Mouse (Mus musculus) forebrain, embryonic 15.5 days (tissue): ENCODE measurements around the gene Rbl2. TPM values are rescaled to one million over a fixed set of nuclear protein-coding genes. Genes with fewer than 3 reads are reported as not detected.

Experiments used
- ATAC-seq: fragments of 200-750 bp; cut with Nextera tagmentation; replicated peaks from 2 replicates; pipeline ENCODE4 v1.8.0; 2017; ENCODE audit warnings: mild to moderate bottlenecking, moderate TSS enrichment, moderate library complexity
- H3K27ac ChIP-seq: fragments of 300-500 bp; sonication (generic); replicated peaks from 2 replicates; pipeline ENCODE4 v1.5.1; 2015; ENCODE audit warnings: mild to moderate bottlenecking, inconsistent platforms
- H3K27me3 ChIP-seq: fragments of 300-500 bp; sonication (generic); 2 replicates; pipeline ENCODE4 v1.6.1; 2015; ENCODE audit warnings: inconsistent platforms
- H3K36me3 ChIP-seq: fragments of 300-500 bp; sonication (generic); 2 replicates; pipeline ENCODE4 v1.6.1; 2015; ENCODE audit warnings: mild to moderate bottlenecking, inconsistent platforms
- H3K4me1 ChIP-seq: fragments of 300-500 bp; sonication (generic); 2 replicates; pipeline ENCODE4 v1.6.1; 2015; ENCODE audit warnings: inconsistent platforms
- H3K4me2 ChIP-seq: fragments of 300-500 bp; sonication (generic); replicated peaks from 2 replicates; pipeline ENCODE4 v1.6.1; 2015; ENCODE audit warnings: mild to moderate bottlenecking, inconsistent platforms
- H3K4me3 ChIP-seq: fragments of 300-500 bp; sonication (generic); 2 replicates; pipeline ENCODE4 v1.5.1; 2015; ENCODE audit warnings: mild to moderate bottlenecking, inconsistent platforms
- H3K9ac ChIP-seq: fragments of 300-500 bp; sonication (generic); replicated peaks from 2 replicates; pipeline ENCODE4 v1.6.1; 2015; ENCODE audit warnings: mild to moderate bottlenecking, inconsistent platforms
- H3K9me3 ChIP-seq: fragments of 300-500 bp; sonication (generic); 2 replicates; pipeline ENCODE4 v1.6.1; 2016; ENCODE audit warnings: inconsistent platforms
- WGBS: fragments of 180-500 bp; shearing (Covaris S2); methylation state at CpG from one replicate; pipeline ENCODE4 v1.1.7; 2015; ENCODE audit warnings: mixed read lengths; 5-methylcytosine and 5-hydroxymethylcytosine counted together
- polyA plus RNA-seq: library from polyadenylated mRNA; unstranded; fragments of >200 nt; fragmentation: Nextera tagmentation; extraction: Ambion mirVana; gene quantifications from 2 replicates; pipeline ENCODE4 v1.2.1, GENCODE M21; 2015

Rbl2 gene
- polyA plus RNA-seq, 1 experiment from 2014 or later, result 22.0 TPM

DNA sequence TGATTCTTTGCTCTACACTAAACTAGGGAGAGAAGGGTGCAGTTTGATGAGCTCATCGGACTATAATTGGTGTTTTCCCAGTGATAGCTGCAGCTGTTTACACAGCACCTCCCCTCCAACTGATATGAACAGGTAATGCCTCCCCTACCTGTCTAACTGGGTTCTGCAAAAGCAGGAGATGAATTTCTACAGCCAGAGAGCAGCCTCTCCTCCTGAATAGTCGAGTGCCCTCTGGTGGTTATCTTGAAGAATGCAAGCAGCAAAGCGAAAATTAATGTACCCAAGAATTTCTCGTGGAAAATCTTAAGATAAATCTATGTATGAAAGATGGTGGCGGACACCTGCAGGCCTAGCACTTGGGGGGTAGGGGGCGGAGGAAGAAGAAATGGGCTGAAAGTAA, 77.9 kb downstream of the Rbl2 start:
- no peak overlapping the region for H3K4me2 ChIP-seq
- no peaks in the 10 kb centered on the region for H3K9me3 ChIP-seq
- no peaks in the 10 kb centered on the region for H3K27me3 ChIP-seq
- 10% methylated on average over 6 of the region's 6 CpGs for WGBS
- H3K36me3 ChIP-seq, result no peaks in the 10 kb centered on the region
- H3K9ac ChIP-seq, result no peak overlapping the region
- no peaks in the 10 kb centered on the region for H3K4me1 ChIP-seq
- no peak overlapping the region for H3K4me3 ChIP-seq
- ATAC-seq, result no peak
- no peak overlapping the region for H3K27ac ChIP-seq

DNA sequence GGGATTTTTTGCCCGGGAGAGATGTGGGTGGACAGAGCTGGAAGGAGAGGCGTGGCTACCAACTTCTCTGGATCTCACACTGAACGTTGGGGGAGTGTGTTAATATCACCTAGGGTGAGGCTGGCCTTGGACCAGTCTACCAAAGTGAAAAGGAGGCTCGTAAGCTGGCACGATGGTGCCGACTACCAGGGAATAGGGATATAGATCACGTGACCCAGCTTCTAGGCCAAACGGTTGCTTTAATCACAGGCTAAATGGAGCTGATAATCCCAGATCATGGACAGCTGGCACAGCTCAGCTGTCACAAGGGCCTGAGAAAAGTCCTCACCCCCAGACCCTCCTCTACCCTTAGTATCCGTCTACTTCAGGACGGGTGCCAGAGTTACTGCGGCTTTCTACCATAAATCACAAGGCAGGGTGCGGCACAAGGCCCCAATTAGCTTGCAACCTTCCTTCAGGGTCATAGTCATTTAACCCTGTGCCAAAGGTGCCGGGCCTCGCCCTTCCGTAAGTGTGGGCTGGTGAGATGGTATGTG, 78.9 kb downstream of the Rbl2 start:
- Histone ChIP-seq H3K4me3 (no peak overlapping the region), H3K36me3 (no peaks in the 10 kb centered on the region), H3K9ac (no peak overlapping the region), H3K27ac (no peak overlapping the region), H3K4me1 (no peaks in the 10 kb centered on the region), H3K9me3 (no peaks in the 10 kb centered on the region), H3K4me2 (no peak overlapping the region), H3K27me3 (no peaks in the 10 kb centered on the region)
- WGBS, result 82% methylated on average over 15 of the region's 15 CpGs
- ATAC-seq, result no peak

DNA sequence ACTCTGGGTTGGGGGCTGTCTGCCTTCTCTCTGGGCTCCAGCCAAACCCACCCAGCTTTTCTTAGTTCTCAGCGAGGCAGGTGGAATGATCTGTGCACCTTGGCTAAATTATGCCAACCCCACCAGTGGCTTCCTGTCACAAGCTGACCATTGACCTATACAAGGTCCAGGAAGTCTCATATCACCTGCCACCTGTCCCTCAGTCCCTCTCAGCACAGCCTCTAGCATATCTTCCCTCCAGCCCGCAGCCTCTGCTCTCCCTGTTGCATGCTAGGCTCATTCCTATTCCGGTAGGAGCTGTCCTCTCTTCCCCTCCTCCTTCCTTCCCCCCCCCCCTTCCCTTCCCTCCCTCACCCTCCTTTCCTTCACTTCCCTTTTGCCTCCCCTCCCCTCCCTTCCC, 79.4 kb downstream of the Rbl2 start:
- Histone ChIP-seq H3K4me1 (no peaks in the 10 kb centered on the region), H3K9me3 (no peaks in the 10 kb centered on the region), H3K9ac (no peak overlapping the region), H3K4me2 (no peak overlapping the region), H3K27ac (no peak overlapping the region), H3K36me3 (no peaks in the 10 kb centered on the region), H3K27me3 (no peaks in the 10 kb centered on the region), H3K4me3 (no peak overlapping the region)
- no peak for ATAC-seq
- WGBS, result 77% methylated on average over 3 of the region's 3 CpGs

DNA sequence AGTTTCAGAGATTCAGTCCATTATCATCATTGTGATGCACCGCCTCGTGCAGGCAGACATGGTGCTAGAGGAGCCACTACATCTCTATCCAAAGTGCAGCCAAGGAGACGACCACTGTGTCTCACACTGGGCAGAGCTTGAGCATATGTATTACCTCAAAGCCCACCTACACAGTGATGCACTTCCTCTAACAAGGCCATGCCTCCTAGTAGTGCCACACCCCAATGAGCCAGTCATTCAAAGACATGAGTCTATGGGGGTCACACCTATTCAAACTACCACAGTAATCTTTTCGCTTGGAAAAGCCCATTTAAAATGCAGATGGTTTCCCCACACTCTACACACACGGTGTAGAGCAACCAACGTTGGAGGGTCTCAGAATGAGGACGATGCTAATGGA, 81.7 kb downstream of the Rbl2 start:
- no peak overlapping the region for H3K9ac ChIP-seq
- H3K27ac ChIP-seq, result no peak overlapping the region
- no peaks in the 10 kb centered on the region for H3K36me3 ChIP-seq
- no peaks in the 10 kb centered on the region for H3K4me1 ChIP-seq
- no peak overlapping the region for H3K4me2 ChIP-seq
- 88% methylated on average over 7 of the region's 7 CpGs for WGBS
- no peaks in the 10 kb centered on the region for H3K27me3 ChIP-seq
- H3K9me3 ChIP-seq, result no peaks in the 10 kb centered on the region
- ATAC-seq, result no peak
- no peak overlapping the region for H3K4me3 ChIP-seq

DNA sequence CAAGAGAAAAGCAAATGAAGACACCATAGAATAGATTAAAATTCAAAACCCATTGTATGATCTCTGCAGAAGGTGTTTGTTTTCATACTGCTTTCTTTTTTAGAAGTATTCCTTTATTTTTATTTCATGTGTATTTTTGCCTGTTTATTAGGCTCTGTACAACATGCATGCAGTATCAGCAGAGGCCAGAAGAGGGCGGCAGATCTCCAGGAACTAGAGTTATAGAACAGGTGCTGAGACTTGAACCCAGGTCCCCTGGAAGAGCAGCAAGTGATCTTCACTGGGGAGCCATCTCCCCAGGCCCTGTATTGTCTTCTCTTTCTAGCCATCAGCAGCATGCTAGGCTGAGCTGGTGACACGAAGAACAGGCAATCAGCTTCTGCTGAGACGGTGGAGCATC, 84.0 kb downstream of the Rbl2 start:
- no peak overlapping the region for H3K27ac ChIP-seq
- H3K4me1 ChIP-seq, result no peaks in the 10 kb centered on the region
- no peaks in the 10 kb centered on the region for H3K9me3 ChIP-seq
- no peaks in the 10 kb centered on the region for H3K27me3 ChIP-seq
- H3K9ac ChIP-seq, result no peak overlapping the region
- ATAC-seq, result no peak
- H3K4me2 ChIP-seq, result no peak overlapping the region
- H3K4me3 ChIP-seq, result no peak overlapping the region
- H3K36me3 ChIP-seq, result no peaks in the 10 kb centered on the region
- 76% methylated on average over 3 of the region's 3 CpGs for WGBS

DNA sequence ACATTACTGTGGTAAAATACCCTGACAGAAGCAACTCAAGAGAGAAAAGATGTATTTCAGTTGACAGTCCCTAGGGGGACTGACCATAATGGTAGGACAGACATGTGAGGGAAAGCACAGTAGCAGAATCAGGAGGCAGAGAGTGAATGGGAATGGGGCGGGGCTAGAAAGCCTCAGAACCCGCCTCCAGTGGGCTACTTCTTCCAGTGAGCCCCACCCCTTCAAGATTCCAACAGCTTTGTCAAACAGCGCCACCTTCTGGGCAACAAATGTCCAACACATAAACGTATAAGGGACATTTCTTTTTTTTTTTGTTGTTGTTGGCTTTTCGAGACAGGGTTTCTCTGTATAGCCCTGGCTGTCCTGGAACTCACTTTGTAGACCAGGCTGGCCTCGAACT, 84.7 kb downstream of the Rbl2 start:
- ATAC-seq, result no peak
- Histone ChIP-seq H3K4me2 (no peak overlapping the region), H3K27me3 (no peaks in the 10 kb centered on the region), H3K9me3 (no peaks in the 10 kb centered on the region), H3K4me1 (no peaks in the 10 kb centered on the region), H3K27ac (no peak overlapping the region), H3K9ac (no peak overlapping the region), H3K36me3 (no peaks in the 10 kb centered on the region), H3K4me3 (no peak overlapping the region)
- WGBS, result 46% methylated on average over 6 of the region's 6 CpGs

DNA sequence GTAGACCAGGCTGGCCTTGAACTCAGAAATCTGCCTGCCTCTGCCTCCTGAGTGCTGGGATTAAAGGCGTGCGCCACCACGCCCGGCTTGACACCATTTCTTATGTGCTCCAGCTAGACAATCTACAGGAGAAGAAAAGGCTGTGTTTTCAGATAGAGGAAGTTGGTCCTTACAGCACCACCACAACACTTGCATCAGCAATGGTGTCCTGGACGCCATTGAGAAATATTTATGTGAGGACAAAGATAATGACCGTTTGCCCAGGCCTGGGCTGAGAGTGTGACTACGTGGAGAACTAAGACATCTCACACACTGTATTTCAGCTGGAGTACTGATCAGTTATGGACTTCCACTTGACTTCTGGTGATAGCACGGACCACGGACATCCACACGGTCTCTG, 88.8 kb downstream of the Rbl2 start:
- H3K4me2 ChIP-seq, result no peak overlapping the region
- no peak overlapping the region for H3K9ac ChIP-seq
- ATAC-seq, result no peak
- peaks cover 7% of the 10 kb centered on the region for H3K4me1 ChIP-seq
- no peak overlapping the region for H3K27ac ChIP-seq
- 0 out of 2 replicates have a peak, but pooled peaks cover 4% of the 10 kb centered on the region for H3K9me3 ChIP-seq
- no peaks in the 10 kb centered on the region for H3K27me3 ChIP-seq
- no peaks in the 10 kb centered on the region for H3K36me3 ChIP-seq
- WGBS, result 96% methylated on average over 10 of the region's 10 CpGs
- no peak overlapping the region for H3K4me3 ChIP-seq

DNA sequence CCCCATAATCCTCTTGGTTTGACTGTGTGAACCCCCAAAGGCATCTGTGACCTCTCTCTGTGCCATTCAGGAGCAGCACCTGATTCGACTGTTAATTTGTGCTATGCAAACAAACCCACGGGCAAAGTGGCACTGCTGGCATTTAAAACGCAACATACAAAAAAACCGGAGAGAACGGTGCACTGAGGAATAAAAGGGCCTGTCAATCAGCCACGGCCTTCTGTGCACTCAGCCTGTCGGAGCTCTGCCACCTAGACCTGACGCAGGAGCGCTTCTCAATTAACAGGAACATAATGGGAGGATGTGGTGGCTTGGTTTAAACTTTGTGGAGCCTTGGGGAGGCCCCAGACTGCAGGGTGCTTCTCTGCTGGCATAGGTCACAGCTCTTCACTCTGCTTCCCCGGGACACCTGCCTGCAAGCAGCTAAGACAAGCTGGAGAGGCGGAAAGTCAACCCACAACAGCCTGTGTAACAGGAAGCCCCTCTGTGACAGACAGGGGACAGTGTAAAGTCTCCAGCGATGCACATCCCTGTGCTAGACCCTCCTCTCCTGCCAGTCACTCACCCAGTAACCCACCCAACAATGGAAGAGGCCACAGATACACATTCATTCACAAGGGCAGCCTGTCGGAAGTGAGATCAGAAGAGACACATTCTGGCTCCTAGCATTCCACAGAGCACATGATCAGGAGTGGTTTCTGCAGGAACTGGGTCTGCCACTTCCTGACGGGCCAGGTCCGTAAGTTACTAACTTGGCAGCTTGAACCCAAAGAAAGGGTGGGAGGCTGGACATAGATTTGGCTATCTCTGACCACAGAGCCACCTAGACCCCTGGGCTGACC, 90.3 kb downstream of the Rbl2 start:
- no peak overlapping the region for H3K4me3 ChIP-seq
- 0 out of 2 replicates have a peak, but pooled peaks cover 9% of the 10 kb centered on the region for H3K9me3 ChIP-seq
- no peaks in the 10 kb centered on the region for H3K36me3 ChIP-seq
- H3K4me2 ChIP-seq, result no peak overlapping the region
- WGBS, result 16% methylated on average over 15 of the region's 15 CpGs
- no peaks in the 10 kb centered on the region for H3K27me3 ChIP-seq
- peaks cover 7% of the 10 kb centered on the region for H3K4me1 ChIP-seq
- 0 out of 2 replicates have a peak, but pooled peaks have one; percentile 16 for ATAC-seq
- H3K9ac ChIP-seq, result no peak overlapping the region
- no peak overlapping the region for H3K27ac ChIP-seq

DNA sequence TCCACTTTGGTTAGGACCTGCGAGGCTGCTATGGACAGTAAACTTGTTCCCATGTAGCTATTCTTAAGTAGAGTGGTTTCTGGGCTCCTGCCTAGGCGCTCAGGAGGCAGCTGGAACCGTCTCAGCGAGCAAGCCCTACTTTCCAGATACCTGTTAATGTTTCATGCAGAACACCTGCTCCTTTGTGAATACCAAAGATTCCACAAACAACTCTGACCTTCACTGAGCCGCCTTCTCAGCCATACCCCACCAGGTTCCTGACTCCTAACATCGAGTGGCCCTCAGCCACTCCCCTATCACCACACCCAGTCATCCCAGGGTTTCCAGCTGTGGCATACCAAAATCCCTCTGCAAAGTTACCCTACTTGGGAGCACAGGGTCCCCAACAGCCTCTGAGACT, 100.3 kb downstream of the Rbl2 start:
- WGBS, result 88% methylated on average over 6 of the region's 6 CpGs
- Histone ChIP-seq H3K27me3 (no peaks in the 10 kb centered on the region), H3K9me3 (0 out of 2 replicates have a peak, but pooled peaks cover 1% of the 10 kb centered on the region), H3K9ac (no peak overlapping the region), H3K4me2 (no peak overlapping the region), H3K27ac (peak overlapping the region; percentile 46), H3K4me3 (no peak overlapping the region), H3K4me1 (peaks cover 17% of the 10 kb centered on the region), H3K36me3 (no peaks in the 10 kb centered on the region)
- no peak for ATAC-seq

DNA sequence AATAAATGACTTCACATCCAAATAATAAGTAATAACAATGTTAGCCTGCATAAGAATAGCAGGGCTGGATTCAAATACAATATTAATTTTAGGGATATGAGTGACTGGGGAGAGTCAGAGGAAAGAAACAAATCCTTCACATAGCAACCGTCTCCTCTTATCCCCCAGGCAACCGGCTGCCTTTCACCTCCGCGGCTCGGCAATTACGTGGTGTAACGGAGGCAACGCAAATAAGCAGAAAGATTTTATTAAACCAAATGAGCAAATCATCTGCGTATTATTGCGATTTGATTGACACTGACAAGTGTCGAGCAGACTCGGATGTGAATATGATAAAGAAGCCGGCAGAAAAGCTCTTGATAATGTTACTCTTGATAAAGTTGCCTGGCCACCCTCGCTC, 101.1 kb downstream of the Rbl2 start:
- Histone ChIP-seq H3K4me2 (peak overlapping the region; percentile 36), H3K27ac (peak overlapping the region; percentile 46; the same call in 1 of the 2 replicates), H3K36me3 (no peaks in the 10 kb centered on the region), H3K9me3 (no peaks in the 10 kb centered on the region), H3K27me3 (no peaks in the 10 kb centered on the region), H3K9ac (no peak overlapping the region), H3K4me1 (peaks cover 17% of the 10 kb centered on the region), H3K4me3 (peak overlapping the region; percentile 7; the same call in 1 of the 2 replicates)
- peak; percentile 30; the same call in 1 of the 2 replicates for ATAC-seq
- WGBS, result 24% methylated on average over 14 of the region's 14 CpGs

DNA sequence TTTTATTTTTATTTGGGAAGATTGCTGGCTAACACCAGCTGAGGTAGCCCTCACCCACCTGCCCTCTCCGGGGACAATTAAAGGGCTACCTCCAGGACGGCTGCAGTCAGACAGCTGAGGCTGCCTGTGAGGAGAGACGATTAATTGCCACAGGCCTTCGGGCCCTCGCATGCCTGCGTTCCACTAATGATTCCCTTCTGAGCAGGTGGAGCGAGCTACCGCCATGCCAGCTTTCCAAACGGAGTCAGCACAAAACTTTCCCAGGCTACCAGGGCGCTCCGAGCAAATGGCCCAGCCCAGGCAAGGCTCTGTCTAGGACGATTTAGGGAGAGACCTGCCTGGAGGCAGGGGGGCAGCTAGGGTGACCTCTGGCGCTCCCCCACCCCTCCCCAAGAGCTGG, 101.7 kb downstream of the Rbl2 start:
- 31% methylated on average over 13 of the region's 13 CpGs for WGBS
- Histone ChIP-seq H3K9me3 (no peaks in the 10 kb centered on the region), H3K4me2 (no peak overlapping the region), H3K27ac (no peak overlapping the region), H3K27me3 (no peaks in the 10 kb centered on the region), H3K36me3 (no peaks in the 10 kb centered on the region), H3K9ac (no peak overlapping the region), H3K4me3 (no peak overlapping the region), H3K4me1 (peaks cover 17% of the 10 kb centered on the region)
- ATAC-seq, result peak; percentile 56; the same call in 1 of the 2 replicates
